Mouse (Mus musculus): ENCODE measurements around the gene Kif27.

GRCm38 (mm10) chr13:58289308-58289707 is 69.6 kb downstream of the Kif27 start:
- TF ChIP-seq CTCF (IDR thresholded peaks at IDR 0.05; ENCODE audit: borderline replicate concordance, control insufficient read depth, extremely low read depth, insufficient read depth, low read length, poor library complexity) (no peak), POLR2A (IDR thresholded peaks at IDR 0.05; ENCODE audit: control insufficient read depth, extremely low read depth, insufficient read depth, low read length, poor library complexity) (no peak)

Data from thymus, adult 2 months (tissue).